Mouse (Mus musculus): ENCODE measurements at regions not wholly inside any gene's neighbourhood (a gene's known extent, or its start where the extent isn't known, plus 50 kb on each side); places are given as distances from the start of the nearest gene placed in this dataset.

GRCm38 (mm10) chr1:81675576-81676342, 557.2 kb upstream of the Gm9747 start:
- Histone ChIP-seq H3K27ac (ENCODE audit: low read depth) (no peak overlapping the region), H3K4me1 (ENCODE audit: control insufficient read depth, insufficient read depth) (no peaks in the 10 kb centered on the region), H3K36me3 (replicated peaks; ENCODE audit: control insufficient read depth, insufficient read depth, low read length) (no peaks in the 10 kb centered on the region), H3K4me2 (ENCODE audit: low read depth, low read length) (no peak overlapping the region), H3K9ac (replicated peaks; ENCODE audit: low read depth, low read length) (no peak overlapping the region), H3K4me3 (ENCODE audit: low read depth, low read length) (no peak overlapping the region), H3K27me3 (ENCODE audit: control insufficient read depth, insufficient read depth, low read length) (no peaks in the 10 kb centered on the region), H3K9me3 (replicated peaks; ENCODE audit: control insufficient read depth, low read length) (peaks cover 4% of the 10 kb centered on the region; the same call in 1 of the 2 replicates)
- ATAC-seq (ENCODE audit: insufficient read depth, low read depth) (no peak), DNase-seq (ENCODE audit: low spot score) (no peak)
- WGBS = 79% methylated on average over 5 of the region's 5 CpGs
- no peak for TF ChIP-seq EP300 (IDR thresholded peaks at IDR 0.05; ENCODE audit: low read depth)
- no peak for TF ChIP-seq CTCF (IDR thresholded peaks at IDR 0.05; ENCODE audit: low read depth)

- Histone ChIP-seq H3K4me2 (ENCODE audit: low read depth, low read length) (no peak overlapping the region), H3K27ac (ENCODE audit: low read depth) (no peak overlapping the region), H3K9ac (replicated peaks; ENCODE audit: low read depth, low read length) (no peak overlapping the region), H3K36me3 (replicated peaks; ENCODE audit: control insufficient read depth, insufficient read depth, low read length) (no peaks in the 10 kb centered on the region), H3K9me3 (replicated peaks; ENCODE audit: control insufficient read depth, low read length) (peaks cover 5% of the 10 kb centered on the region; the same call in 1 of the 2 replicates), H3K4me1 (ENCODE audit: control insufficient read depth, insufficient read depth) (no peaks in the 10 kb centered on the region), H3K4me3 (ENCODE audit: low read depth, low read length) (no peak overlapping the region), H3K27me3 (ENCODE audit: control insufficient read depth, insufficient read depth, low read length) (no peaks in the 10 kb centered on the region)
- DNase-seq (ENCODE audit: low spot score) (no peak), ATAC-seq (ENCODE audit: insufficient read depth, low read depth) (no peak)
- 49% methylated on average over 1 of the region's 1 CpGs for WGBS
- no peak for TF ChIP-seq CTCF (IDR thresholded peaks at IDR 0.05; ENCODE audit: low read depth)
- TF ChIP-seq EP300 (IDR thresholded peaks at IDR 0.05; ENCODE audit: low read depth) = no peak
Measured at GRCm38 (mm10) chr1:81677768-81678400, 555.0 kb upstream of the Gm9747 start.

GRCm38 (mm10) chr1:81696129-81696528, 536.8 kb upstream of the Gm9747 start:
- H3K4me3 ChIP-seq (ENCODE audit: low read depth, low read length) = no peak overlapping the region
- no peak overlapping the region for H3K9ac ChIP-seq (replicated peaks; ENCODE audit: low read depth, low read length)
- H3K27me3 ChIP-seq (ENCODE audit: control insufficient read depth, insufficient read depth, low read length) = no peaks in the 10 kb centered on the region
- ATAC-seq (ENCODE audit: insufficient read depth, low read depth) = peak; percentile 90
- H3K4me2 ChIP-seq (ENCODE audit: low read depth, low read length) = no peak overlapping the region
- peak overlapping the region; percentile 43; the same call in 1 of the 2 replicates for H3K27ac ChIP-seq (ENCODE audit: low read depth)
- no peaks in the 10 kb centered on the region for H3K36me3 ChIP-seq (replicated peaks; ENCODE audit: control insufficient read depth, insufficient read depth, low read length)
- no peaks in the 10 kb centered on the region for H3K4me1 ChIP-seq (ENCODE audit: control insufficient read depth, insufficient read depth)
- no peaks in the 10 kb centered on the region for H3K9me3 ChIP-seq (replicated peaks; ENCODE audit: control insufficient read depth, low read length)
- DNase-seq (ENCODE audit: low spot score) = peak; percentile 80
- TF ChIP-seq EP300 (IDR thresholded peaks at IDR 0.05; ENCODE audit: low read depth) = peak; percentile 77
- TF ChIP-seq CTCF (IDR thresholded peaks at IDR 0.05; ENCODE audit: low read depth) = no peak

GRCm38 (mm10) chr1:81709169-81709568, 523.7 kb upstream of the Gm9747 start:
- H3K4me2 ChIP-seq (ENCODE audit: low read depth, low read length) = no peak overlapping the region
- DNase-seq (ENCODE audit: low spot score) = no peak
- no peaks in the 10 kb centered on the region for H3K36me3 ChIP-seq (replicated peaks; ENCODE audit: control insufficient read depth, insufficient read depth, low read length)
- H3K9ac ChIP-seq (replicated peaks; ENCODE audit: low read depth, low read length) = no peak overlapping the region
- TF ChIP-seq CTCF (IDR thresholded peaks at IDR 0.05; ENCODE audit: low read depth) (no peak), EP300 (IDR thresholded peaks at IDR 0.05; ENCODE audit: low read depth) (no peak)
- no peaks in the 10 kb centered on the region for H3K9me3 ChIP-seq (replicated peaks; ENCODE audit: control insufficient read depth, low read length)
- H3K4me1 ChIP-seq (ENCODE audit: control insufficient read depth, insufficient read depth) = no peaks in the 10 kb centered on the region
- H3K27me3 ChIP-seq (ENCODE audit: control insufficient read depth, insufficient read depth, low read length) = no peaks in the 10 kb centered on the region
- no peak overlapping the region for H3K27ac ChIP-seq (ENCODE audit: low read depth)
- no peak overlapping the region for H3K4me3 ChIP-seq (ENCODE audit: low read depth, low read length)
- no peak for ATAC-seq (ENCODE audit: insufficient read depth, low read depth)
- 70% methylated on average over 4 of the region's 4 CpGs for WGBS

- H3K27ac ChIP-seq (ENCODE audit: low read depth) = no peak overlapping the region
- no peak for ATAC-seq (ENCODE audit: insufficient read depth, low read depth)
- 80% methylated on average over 6 of the region's 6 CpGs for WGBS
Measured at GRCm38 (mm10) chr1:81717091-81717490, 515.8 kb upstream of the Gm9747 start.

More at GRCm38 (mm10) chr1:81717091-81717490, 515.8 kb upstream of the Gm9747 start:
- no peak overlapping the region for H3K4me3 ChIP-seq (ENCODE audit: low read depth, low read length)
- no peak overlapping the region for H3K4me2 ChIP-seq (ENCODE audit: low read depth, low read length)
- H3K36me3 ChIP-seq (replicated peaks; ENCODE audit: control insufficient read depth, insufficient read depth, low read length) = no peaks in the 10 kb centered on the region
- H3K4me1 ChIP-seq (ENCODE audit: control insufficient read depth, insufficient read depth) = no peaks in the 10 kb centered on the region
- TF ChIP-seq CTCF (IDR thresholded peaks at IDR 0.05; ENCODE audit: low read depth) = no peak
- no peak for TF ChIP-seq EP300 (IDR thresholded peaks at IDR 0.05; ENCODE audit: low read depth)
- no peaks in the 10 kb centered on the region for H3K9me3 ChIP-seq (replicated peaks; ENCODE audit: control insufficient read depth, low read length)
- no peak overlapping the region for H3K9ac ChIP-seq (replicated peaks; ENCODE audit: low read depth, low read length)
- H3K27me3 ChIP-seq (ENCODE audit: control insufficient read depth, insufficient read depth, low read length) = no peaks in the 10 kb centered on the region
- no peak for DNase-seq (ENCODE audit: low spot score)
